Mouse (Mus musculus) forebrain, postnatal 0 days (tissue): ENCODE measurements at regions not wholly inside any gene's neighbourhood (a gene's known extent, or its start where the extent isn't known, plus 50 kb on each side); places are given as distances from the start of the nearest gene placed in this dataset.

Experiments used
- ATAC-seq: fragments of 200-750 bp; cut with Nextera tagmentation; 2 replicates; pipeline ENCODE4 v1.8.0; 2017; ENCODE audit warnings: mild to moderate bottlenecking, moderate library complexity
- DNase-seq: peaks from one replicate; pipeline ENCODE4 v3.0.0-alpha.2; 2015
- H3K27ac ChIP-seq: fragments of 300-500 bp; sonication (generic); 2 replicates; pipeline ENCODE4 v1.5.1; 2014; ENCODE audit warnings: low read depth, mild to moderate bottlenecking, antibody characterized with exemption, low read length, moderate library complexity, mixed read lengths
- H3K27me3 ChIP-seq: fragments of 300-500 bp; sonication (generic); 2 replicates; pipeline ENCODE4 v1.6.1; 2014; ENCODE audit warnings: mild to moderate bottlenecking, low read length, mixed read lengths; ENCODE audit not compliant: insufficient read depth
- H3K36me3 ChIP-seq: fragments of 300-500 bp; sonication (generic); 2 replicates; pipeline ENCODE4 v1.6.1; 2014; ENCODE audit warnings: mild to moderate bottlenecking, moderate library complexity; ENCODE audit not compliant: insufficient read depth
- H3K4me1 ChIP-seq: fragments of 300-500 bp; sonication (generic); 2 replicates; pipeline ENCODE4 v1.6.1; 2014; ENCODE audit warnings: antibody characterized with exemption; ENCODE audit not compliant: insufficient read depth
- H3K4me2 ChIP-seq: fragments of 300-500 bp; sonication (generic); 2 replicates; pipeline ENCODE4 v1.6.1; 2014; ENCODE audit warnings: low read depth, mild to moderate bottlenecking, moderate library complexity
- H3K4me3 ChIP-seq: fragments of 300-500 bp; sonication (generic); 2 replicates; pipeline ENCODE4 v1.5.1; 2014; ENCODE audit warnings: low read depth, low read length, mixed read lengths
- H3K9ac ChIP-seq: fragments of 300-500 bp; sonication (generic); 2 replicates; pipeline ENCODE4 v1.6.1; 2014; ENCODE audit warnings: mild to moderate bottlenecking
- H3K9me3 ChIP-seq: fragments of 300-500 bp; sonication (generic); 2 replicates; pipeline ENCODE4 v1.6.1; 2016; ENCODE audit warnings: low read length
- CTCF ChIP-seq: sonication (generic); IDR thresholded peaks from 2 replicates; pipeline ENCODE4 v1.5.1; 2016; ENCODE audit warnings: antibody characterized with exemption, control low read depth, low read depth
- WGBS: fragments of 180-500 bp; shearing (Covaris S2); extraction: QIAGEN DNeasy Blood & Tissue Kit; methylation state at CpG from one replicate; pipeline ENCODE4 v1.1.7; 2014; 5-methylcytosine and 5-hydroxymethylcytosine counted together

DNA sequence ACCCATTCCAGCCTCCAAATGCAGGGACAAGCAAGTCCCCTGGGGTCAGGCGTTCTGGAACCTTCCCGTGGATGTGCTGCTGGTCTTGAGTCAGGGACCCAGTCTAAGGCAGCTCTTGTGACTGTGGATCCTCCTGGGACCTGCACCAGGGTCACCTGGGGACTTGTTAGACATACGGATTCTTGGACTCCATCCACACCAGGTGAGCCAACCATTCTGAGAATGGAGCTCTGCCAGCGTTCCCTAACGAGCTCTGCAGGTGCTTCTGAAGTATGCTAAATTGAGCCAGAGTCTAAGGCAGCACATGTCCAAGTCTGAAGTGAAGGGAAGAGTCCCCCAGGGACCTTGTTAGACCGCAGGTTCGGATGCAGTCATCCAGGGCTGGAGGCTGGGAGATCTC, 170.3 kb downstream of the Katnal1 start:
- no peak for TF ChIP-seq CTCF
- 77% methylated on average over 7 of the region's 7 CpGs for WGBS

DNA sequence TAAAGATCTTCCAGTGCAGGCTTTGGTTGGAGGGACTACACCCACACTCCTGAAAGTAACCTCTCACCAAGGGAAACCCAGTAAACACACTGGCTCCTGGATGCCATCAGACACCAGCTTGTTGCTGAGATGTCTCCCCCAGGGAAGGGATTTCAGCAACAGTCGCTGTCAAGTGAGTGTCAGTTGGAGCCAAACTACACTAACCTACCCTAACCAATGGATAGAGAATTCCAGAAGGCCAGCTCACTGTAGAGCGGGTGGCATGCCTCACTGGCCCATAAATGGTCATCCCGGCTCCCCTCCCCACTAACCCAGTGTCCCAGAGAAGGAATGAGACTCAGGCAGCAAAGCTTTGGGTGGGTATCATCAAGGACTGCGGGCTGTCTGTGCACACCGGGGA, 171.4 kb downstream of the Katnal1 start:
- Histone ChIP-seq H3K27me3 (no peaks in the 10 kb centered on the region), H3K4me3 (no peak overlapping the region), H3K36me3 (no peaks in the 10 kb centered on the region), H3K4me1 (no peaks in the 10 kb centered on the region), H3K4me2 (no peak overlapping the region), H3K27ac (no peak overlapping the region), H3K9ac (no peak overlapping the region), H3K9me3 (no peaks in the 10 kb centered on the region)
- TF ChIP-seq CTCF = no peak
- DNase-seq (no peak), ATAC-seq (no peak)
- whole genome bisulfite sequencing = 91% methylated on average over 5 of the region's 5 CpGs

More for the DNA sequence above, 170.3 kb downstream of the Katnal1 start:
- Histone ChIP-seq H3K4me2 (no peak overlapping the region), H3K9ac (no peak overlapping the region), H3K36me3 (no peaks in the 10 kb centered on the region), H3K9me3 (no peaks in the 10 kb centered on the region), H3K4me1 (no peaks in the 10 kb centered on the region), H3K27ac (no peak overlapping the region), H3K4me3 (no peak overlapping the region), H3K27me3 (no peaks in the 10 kb centered on the region)
- ATAC-seq (no peak), DNase-seq (no peak)

DNA sequence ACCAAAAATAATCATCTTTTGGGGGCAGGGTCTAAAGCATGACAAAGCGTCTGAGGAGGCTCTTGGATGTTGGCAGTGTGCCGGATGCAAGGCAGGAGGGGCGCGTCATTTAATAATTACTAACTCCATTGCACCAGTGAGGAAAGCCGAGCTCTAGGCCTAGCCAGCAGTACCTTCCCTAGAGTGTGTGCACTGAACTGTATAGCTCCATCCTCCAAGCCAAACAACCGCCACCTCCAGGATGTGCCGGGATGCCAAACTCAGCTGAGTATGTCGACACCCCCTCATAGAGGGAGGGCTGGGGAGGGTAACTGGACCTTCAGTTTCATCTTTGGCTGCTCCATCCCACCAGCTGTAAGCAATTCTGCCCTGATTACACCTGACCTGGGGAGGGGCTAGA, 171.9 kb downstream of the Katnal1 start:
- 42% methylated on average over 8 of the region's 8 CpGs for WGBS
- Histone ChIP-seq H3K4me3 (no peak overlapping the region), H3K27ac (no peak overlapping the region), H3K4me2 (no peak overlapping the region), H3K9me3 (no peaks in the 10 kb centered on the region), H3K4me1 (no peaks in the 10 kb centered on the region), H3K9ac (no peak overlapping the region), H3K27me3 (no peaks in the 10 kb centered on the region), H3K36me3 (no peaks in the 10 kb centered on the region)
- DNase-seq = no peak
- no peak for TF ChIP-seq CTCF
- ATAC-seq = no peak

DNA sequence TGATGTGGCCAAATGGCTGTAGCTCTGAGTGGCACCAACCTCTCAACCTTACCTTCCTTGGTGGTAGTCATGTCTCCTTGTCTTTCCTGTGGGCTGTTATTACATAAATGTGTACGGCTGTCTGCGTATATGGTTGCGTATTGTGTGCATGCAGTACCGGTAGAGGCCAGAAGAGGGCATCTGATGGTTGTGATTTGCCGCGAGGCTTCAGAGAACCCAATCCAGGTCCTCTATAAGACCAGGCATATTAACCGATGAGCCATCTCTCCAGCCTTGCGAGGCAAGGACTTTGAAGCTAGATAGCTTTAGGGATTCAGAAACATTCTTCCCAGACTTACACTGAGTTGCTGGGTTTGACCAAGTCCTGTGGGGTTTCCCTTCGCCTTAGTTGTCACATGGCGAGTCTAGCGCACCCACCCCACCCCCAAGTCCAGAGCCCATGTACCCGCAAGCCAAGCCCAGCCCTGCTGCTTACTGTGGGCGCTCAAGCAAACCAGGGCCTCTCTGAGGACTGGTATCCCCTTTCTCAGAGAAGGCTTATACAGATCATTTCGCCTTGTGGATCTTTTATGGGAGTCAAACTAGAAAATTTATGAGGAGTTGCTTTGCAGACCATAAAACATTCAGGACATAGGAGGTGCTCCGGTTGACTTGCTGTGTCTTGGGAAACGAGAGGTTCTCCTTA, 172.7 kb downstream of the Katnal1 start:
- no peaks in the 10 kb centered on the region for H3K4me1 ChIP-seq
- no peaks in the 10 kb centered on the region for H3K27me3 ChIP-seq
- no peak overlapping the region for H3K4me3 ChIP-seq
- ATAC-seq (no peak), DNase-seq (no peak)
- 89% methylated on average over 16 of the region's 16 CpGs for WGBS
- no peak overlapping the region for H3K27ac ChIP-seq
- H3K9me3 ChIP-seq = no peaks in the 10 kb centered on the region
- no peak overlapping the region for H3K9ac ChIP-seq
- H3K4me2 ChIP-seq = no peak overlapping the region
- TF ChIP-seq CTCF = peak; percentile 48
- H3K36me3 ChIP-seq = no peaks in the 10 kb centered on the region

DNA sequence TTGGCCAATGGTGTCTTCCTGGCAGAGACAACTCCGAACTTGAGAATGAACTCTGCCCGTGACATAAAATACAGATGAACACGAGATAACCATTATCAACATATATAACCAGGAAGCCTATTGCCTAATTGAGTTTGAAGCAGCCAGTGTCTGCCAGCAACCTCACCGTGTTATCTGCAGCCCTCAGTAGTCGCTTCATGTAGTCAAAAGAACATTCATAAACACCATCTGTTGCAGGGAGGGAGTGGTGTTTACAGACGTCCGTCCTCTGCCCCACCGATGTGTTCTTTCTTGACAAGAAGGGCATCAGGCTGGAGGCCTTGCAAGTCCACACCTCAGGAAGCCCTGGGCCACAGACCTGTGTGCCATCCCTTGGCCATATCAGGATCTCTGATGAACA, 173.3 kb downstream of the Katnal1 start:
- 73% methylated on average over 8 of the region's 8 CpGs for WGBS
- no peak overlapping the region for H3K9ac ChIP-seq
- no peak overlapping the region for H3K4me2 ChIP-seq
- no peak for DNase-seq
- no peak overlapping the region for H3K27ac ChIP-seq
- no peaks in the 10 kb centered on the region for H3K36me3 ChIP-seq
- H3K4me3 ChIP-seq = no peak overlapping the region
- H3K9me3 ChIP-seq = no peaks in the 10 kb centered on the region
- no peaks in the 10 kb centered on the region for H3K27me3 ChIP-seq
- no peaks in the 10 kb centered on the region for H3K4me1 ChIP-seq
- TF ChIP-seq CTCF = no peak
- no peak for ATAC-seq

DNA sequence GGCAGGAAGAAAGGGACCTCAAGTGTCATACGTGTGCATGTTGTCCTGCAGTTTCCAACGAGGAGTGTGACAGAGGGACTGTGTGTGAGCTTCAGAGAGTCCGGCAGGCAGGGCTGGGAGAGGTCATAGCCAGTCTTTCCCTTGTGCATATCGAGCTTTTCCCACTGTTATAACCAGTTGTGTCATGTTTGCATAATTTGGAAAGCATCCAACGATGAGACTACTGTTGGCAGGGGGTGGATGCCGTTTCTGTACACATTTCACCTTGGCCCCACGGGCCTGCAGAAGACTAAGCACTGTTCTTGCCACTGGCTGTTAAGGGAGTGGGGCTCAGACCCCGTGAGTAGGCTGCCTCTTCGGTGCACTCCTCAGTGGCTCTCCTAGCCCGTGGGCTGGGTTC, 174.2 kb downstream of the Katnal1 start:
- H3K4me2 ChIP-seq = no peak overlapping the region
- TF ChIP-seq CTCF = no peak
- no peak overlapping the region for H3K27ac ChIP-seq
- H3K9me3 ChIP-seq = no peaks in the 10 kb centered on the region
- DNase-seq = no peak
- no peak for ATAC-seq
- no peaks in the 10 kb centered on the region for H3K27me3 ChIP-seq
- 68% methylated on average over 10 of the region's 10 CpGs for WGBS
- no peak overlapping the region for H3K9ac ChIP-seq
- H3K4me3 ChIP-seq = no peak overlapping the region
- no peaks in the 10 kb centered on the region for H3K36me3 ChIP-seq
- no peaks in the 10 kb centered on the region for H3K4me1 ChIP-seq

DNA sequence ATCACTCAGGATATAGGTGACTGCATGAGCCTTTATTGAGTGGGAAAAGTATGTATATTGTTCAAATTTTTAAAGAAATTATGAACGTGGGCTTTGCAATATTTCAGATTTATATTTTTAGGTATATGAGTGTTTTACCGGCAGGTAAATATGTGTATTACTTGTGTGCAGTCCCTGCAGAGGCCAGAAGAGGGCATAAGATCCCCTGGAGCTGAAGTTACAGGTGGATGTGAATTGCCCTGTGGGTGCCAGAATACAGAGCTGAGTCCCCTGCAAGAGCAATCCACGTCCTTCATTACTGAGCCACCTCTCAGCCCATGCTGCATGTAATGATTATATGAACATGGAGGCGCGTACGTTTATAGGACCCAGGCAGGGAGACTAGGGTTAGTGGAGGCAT, 174.8 kb downstream of the Katnal1 start:
- 96% methylated on average over 6 of the region's 6 CpGs for WGBS

More for the DNA sequence above, 174.8 kb downstream of the Katnal1 start:
- Histone ChIP-seq H3K4me3 (no peak overlapping the region), H3K4me1 (no peaks in the 10 kb centered on the region), H3K9me3 (no peaks in the 10 kb centered on the region), H3K27ac (no peak overlapping the region), H3K36me3 (no peaks in the 10 kb centered on the region), H3K27me3 (no peaks in the 10 kb centered on the region), H3K9ac (no peak overlapping the region), H3K4me2 (no peak overlapping the region)
- no peak for TF ChIP-seq CTCF
- ATAC-seq = no peak
- no peak for DNase-seq
